Mouse (Mus musculus): ENCODE measurements around the gene Smyd3.
A peak's percentile ranks its signal among the peaks of the same experiment; 100 is the strongest.
"Not testable (repeated sequence)": the region's sequence is repeated elsewhere in the genome, so short reads cannot be mapped to it uniquely, and the experiment has no call there.

The Smyd3 gene

DNA sequence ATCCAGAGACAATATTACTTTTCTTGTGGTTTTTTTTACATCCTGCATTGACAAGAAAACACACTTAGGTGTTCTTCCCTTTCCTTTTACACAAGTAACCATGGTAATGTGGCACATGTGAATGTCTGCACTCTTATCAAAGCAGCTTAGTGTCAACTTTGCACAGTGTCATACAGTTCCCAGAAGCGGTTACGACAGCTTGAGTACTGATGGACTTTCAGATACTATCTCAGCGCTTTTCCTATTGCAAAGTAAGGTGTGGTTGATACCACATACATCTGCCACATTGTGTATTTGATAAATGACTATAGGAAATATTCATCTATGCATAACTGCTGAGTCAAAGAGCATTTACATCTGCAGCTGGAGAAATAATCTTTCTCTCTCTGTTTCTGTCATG is 348.1 kb downstream of the Smyd3 start:
- peak; percentile 5 to 8 for DNase-seq (ENCODE audit: low spot score in 2 of 2)

DNA sequence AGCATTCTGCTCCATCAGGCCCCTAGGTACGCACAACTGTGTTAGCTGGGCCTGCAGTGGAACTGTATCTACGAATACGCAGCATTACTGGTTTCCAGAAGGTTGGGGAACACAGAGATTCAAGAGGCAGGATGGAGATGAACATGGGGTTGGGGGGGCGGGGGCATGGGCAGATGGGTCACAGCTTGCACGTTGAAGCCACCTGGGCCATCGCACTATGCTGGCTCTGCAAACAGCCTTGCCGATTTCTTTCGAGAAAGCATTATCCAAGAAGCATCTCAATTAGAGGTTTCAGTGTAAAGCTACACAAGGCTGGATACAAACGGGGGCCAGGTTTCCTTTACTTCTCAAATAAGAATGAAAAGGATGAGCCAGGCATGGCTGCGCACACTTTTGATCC is 348.7 kb downstream of the Smyd3 start:
- no peak for DNase-seq (ENCODE audit: low spot score in 2 of 2)

DNA sequence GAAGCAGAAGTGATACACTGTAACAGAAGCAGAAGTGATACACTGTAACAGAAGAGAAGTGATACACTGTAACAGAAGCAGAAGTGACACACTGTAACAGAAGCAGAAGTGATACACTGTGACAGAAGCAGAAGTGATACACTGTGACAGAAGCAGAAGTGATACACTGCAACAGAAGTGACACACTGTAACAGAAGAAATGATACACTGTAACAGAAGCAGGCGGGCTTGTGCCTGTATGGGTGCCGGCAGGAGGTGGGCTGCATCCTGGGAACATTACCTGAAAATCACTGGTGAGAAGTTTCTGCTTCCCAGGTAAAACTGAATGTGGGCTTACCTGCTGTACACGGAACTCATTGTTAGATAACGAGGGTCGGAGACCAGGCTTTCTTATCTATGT is 353.6 kb downstream of the Smyd3 start:
- not testable (repeated sequence) for DNase-seq (ENCODE audit: low spot score in 2 of 2)

DNA sequence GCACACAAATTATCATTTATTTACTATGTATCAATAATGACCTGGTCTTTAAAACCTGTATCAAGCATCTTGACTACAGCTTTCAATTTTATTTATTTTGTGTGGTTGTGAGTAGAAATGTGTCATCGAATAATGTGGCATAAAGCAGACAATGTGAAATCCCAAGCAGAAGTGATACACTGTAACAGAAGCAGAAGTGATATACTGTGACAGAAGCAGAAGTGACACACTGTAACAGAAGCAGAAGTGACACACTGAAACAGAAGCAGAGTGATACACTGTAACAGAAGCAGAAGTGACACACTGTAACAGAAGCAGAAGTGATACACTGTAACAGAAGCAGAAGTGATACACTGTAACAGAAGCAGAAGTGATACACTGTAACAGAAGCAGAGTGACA is 355.1 kb downstream of the Smyd3 start:
- DNase-seq (ENCODE audit: low spot score in 2 of 2): not testable (repeated sequence)

DNA sequence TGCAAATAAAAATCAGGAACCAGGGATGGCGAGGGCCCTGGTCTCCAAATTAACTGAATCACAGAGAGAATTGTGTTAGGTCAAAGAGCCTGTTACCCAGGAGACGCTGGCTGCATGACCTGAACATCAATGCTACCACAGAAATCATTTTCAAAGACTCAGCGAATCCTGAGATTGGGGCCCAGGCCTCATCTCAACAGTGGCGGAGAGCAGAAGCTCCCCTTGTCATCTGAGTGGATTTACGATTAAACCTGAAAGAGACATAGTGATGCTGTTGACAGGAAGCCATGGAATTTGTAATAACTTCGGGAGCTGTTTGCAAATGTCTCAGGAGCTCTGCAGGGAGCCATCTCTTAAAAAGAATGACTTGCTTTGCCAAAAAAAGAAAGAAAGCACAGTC is 355.9 kb downstream of the Smyd3 start:
- DNase-seq (ENCODE audit: low spot score in 2 of 2): no peak

DNA sequence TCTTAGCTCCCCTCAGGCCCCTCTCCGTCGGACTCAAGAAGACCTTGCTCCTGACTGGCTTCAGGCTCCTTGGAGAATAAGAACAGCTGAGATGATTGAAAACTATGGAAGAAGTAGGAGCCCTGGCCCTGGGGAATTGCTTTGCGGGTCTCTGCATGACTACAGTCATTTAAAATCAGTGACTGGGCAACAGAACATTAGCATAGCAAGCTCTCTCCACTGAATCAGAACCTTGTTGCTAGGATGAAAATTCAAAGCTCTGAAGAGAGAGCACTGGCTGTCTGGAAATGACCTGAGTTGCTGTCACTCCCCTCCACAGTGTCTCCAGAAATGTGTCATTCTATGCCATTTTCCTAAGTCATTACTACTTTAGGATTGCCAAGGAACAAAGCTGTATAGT is 357.1 kb downstream of the Smyd3 start:
- DNase-seq (ENCODE audit: low spot score in 2 of 2): no peak

DNA sequence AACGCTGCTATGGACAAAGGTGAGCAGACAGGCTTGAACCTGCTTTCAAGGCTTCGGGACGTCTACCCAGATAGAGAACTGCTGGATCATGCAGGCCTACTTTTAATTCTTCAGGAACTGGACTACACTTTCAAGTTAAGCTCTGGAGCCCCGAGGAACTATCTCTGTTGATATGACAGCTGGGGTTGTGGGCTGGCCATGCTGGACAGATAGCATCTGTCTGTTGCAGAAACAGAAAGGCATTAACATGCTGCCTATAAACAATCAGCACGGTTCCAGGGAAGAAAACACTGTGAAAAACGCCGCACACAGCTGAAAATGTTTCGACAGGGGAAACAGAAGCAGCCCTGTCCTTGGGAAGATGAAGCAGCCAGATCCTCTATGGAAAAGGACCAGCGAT is 365.5 kb downstream of the Smyd3 start:
- no peak for DNase-seq (ENCODE audit: low spot score in 2 of 2)

DNA sequence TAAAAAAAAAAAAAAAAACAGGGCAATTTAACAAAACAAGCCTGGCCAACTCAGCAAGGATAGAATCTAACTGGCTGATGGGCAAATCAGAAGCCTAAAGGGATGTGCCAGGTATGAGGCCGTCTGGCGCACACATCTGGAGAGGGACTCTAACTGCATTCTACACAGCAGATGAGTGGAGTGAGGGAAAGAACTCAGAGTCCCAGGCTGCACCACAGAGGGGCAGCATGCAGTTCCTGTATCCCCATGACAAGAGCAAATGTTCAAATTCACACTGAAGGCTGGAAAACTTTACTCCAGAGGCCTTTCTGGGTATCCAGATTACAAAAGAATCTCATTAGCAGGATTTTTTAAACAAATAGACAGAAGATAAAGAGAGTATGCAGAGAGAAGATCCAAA is 366.6 kb downstream of the Smyd3 start:
- no peak for DNase-seq (ENCODE audit: low spot score in 2 of 2)

DNA sequence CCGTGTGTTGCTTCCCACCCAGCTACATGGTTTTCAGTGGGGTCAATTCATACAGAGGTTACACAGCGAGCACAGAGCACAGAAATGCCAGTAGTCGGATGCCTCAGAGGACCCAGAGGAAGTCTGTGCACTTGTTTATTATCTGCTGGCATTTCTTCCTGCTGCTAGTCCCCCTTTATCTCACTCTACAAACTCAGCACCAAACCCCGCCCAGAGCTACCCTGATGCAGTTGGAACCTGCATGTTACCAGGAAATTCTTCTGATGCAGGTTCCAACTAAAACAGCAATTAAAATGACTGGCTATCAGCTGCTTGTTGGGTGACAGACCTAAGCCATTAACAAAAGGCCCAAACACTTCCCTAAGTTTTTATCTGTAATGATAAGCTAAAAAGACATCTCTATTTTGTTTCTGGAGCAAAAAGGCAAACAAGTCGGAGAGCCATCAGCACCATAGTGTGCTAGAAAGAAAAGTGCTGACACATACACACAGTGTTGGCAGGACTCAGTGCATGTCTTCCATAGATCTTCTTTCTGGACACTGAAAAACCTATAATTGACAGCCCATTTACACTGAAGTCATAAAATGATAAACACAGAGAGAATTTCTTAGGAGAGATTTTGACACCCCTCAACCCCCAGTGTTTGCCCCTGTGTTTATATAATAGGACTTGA is 368.2 kb downstream of the Smyd3 start:
- no peak for DNase-seq (ENCODE audit: low spot score in 2 of 2)

DNA sequence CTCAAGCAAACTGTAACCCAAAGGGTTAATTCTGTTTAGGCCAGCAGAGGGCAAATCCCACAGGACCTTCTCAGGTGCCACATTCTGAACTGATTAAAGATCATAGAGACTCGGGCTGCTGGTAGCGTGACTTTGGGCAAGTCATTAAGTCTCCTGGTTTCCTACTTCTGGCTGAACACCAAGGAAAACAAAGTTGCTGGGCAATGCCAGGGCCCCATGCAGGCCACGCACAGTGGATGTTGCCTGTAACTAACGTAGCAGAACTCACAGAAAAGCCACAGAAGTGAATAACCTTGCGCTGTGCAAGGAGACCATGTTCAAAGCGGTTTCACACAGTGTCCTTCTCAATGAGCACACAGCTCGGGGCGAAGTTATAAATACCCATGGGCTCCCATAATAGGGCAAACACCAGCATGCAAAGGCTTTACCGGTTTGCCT is 371.1 kb downstream of the Smyd3 start:
- DNase-seq (ENCODE audit: low spot score in 2 of 2): no peak

DNA sequence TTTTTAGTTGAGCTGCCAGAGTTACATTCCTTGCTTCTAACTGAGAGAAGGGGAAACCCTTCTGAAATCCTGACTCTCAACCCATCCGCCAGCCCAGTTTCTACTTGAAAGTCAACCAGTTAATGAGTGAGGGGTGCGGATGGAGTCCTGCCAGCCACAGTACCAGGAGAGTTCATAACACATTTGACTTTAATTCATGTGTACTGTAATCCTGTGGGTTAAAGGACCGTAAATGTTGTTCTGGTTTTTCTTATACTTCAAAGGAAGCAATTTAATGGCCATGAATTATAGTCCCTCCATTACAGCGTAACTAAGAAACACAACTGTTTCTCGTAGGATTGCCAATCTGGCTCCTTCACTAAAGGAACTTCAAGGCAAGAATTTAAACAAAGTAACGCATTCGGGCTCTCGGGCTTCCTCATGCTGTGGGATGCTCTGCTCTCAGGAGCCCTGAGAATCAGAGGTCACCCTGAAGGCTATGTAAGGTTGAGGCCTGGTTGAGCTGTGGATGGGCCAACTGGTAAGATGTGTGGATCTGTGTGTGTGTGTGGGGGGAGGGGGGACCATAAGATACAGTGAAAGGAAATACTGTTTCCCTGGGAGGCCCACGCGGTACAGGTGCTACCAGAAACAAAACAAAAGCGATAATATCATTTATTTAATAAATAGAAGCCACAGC is 374.5 kb downstream of the Smyd3 start:
- DNase-seq (ENCODE audit: low spot score in 2 of 2): no peak

DNA sequence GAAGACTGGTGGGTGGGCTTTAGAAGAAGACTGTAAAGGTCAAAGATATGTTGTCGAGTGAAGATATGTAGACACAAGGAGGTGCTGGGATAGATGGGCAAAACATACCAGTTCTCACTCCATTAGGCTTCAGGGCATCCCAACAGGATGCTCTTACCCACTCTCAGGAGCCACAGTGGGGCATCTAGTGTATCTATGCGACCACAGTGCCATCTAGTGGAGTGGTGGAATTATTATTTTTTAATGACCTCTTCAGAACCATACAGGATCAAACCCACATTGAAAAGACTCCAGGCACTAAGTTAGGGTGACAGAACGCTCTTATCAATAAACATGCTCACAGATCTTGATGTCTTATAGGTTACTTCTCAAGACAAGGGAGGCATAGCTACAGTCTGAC is 375.7 kb downstream of the Smyd3 start:
- peak in 1 of 2 experiments; percentile 9 for DNase-seq (ENCODE audit: low spot score in 2 of 2)

DNA sequence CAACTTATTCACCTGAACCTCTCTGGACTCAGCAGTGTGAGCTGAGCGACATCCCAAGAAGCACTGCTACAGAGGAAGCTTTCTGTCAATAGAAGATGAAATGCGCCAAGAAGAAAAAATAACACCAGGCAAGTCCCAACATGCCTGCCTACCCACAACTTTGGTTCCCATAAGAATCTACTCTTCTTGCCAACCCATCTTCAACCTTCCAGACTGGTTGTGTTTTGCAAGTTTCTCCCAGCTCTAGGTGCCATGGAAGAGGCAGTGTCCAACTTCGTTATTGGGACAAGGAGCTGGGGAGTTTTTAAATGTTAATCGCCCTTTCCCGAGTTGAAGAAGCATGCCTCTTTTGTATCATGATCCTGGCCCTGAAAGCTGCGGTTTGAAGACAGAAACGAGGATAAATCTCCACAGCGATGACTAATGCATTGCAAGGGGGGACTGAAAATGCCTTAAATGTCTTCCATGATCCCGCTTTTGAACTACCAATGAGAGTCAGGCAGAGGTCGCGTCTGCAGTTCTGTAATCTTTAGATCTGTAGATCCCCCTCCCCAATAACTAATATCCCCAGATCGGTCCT is 376.7 kb downstream of the Smyd3 start:
- DNase-seq (ENCODE audit: low spot score in 2 of 2): no peak

DNA sequence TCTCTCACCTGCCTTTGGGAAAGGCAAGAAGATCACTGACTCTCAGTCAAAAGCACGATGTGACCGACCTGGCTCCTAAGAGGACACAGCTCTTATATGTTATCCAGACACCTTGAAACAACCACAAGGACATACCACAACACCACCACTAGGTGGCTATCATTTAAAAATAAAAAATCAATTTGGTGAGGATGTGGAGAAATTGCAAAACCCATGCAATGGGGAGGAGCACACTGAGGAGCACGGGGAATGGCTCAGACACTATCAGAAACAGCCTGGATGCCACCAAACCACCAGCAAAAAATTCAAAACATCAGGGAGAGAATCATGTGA is 380.7 kb downstream of the Smyd3 start:
- DNase-seq (ENCODE audit: low spot score in 2 of 2): no peak

DNA sequence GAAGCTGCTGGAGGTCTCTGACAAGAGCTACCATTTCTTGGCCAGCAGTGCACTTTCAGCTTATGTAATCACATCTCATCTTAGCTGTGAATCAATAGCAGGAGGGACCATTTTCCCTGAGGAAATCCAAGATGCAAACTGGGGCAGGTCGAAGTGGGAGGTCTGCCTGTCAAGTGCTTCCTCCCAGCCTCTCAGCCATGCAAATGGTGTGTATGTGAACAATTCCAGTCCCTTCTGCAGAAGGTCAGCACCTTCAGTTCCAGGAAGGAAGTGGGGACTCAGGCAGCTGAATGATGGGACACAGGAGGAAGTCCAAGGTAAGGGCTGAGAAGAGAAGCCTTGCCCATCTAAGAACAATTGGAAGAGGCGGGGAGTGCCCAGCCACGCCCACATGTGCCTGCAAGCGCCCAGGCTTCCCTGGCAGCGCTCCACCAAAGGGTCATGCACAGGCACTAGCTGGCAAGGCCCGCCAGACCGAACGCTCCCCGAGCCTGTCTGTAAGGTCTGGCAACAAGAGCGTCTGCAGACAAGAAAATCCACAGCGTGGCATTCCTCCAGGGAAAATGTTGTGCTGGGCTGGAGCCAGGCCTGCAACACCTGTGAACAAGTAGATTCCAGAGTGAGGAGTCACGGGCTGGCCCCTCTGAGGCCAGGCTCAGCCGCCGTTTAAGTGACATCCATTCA is 381.2 kb downstream of the Smyd3 start:
- DNase-seq (ENCODE audit: low spot score in 2 of 2): no peak

DNA sequence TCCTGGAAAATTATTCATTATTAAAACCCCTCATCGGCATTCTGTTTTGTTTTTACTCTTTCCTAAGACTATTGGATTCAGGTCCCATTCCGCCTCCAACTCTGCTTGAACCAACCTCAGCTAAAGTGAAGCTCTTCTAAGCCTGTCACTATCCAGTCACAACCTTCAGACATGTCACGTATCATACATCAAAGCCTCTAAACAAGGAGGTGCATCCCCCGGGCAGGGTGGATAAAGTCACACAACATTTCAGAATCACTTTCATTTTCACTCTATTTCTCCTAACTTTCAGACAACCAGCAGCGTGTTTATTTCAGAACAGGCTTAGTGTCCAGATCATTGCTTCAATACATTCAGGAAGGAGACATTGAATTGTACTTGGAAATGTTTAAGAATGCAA is 387.8 kb downstream of the Smyd3 start:
- no peak for DNase-seq (ENCODE audit: low spot score in 2 of 2)

DNA sequence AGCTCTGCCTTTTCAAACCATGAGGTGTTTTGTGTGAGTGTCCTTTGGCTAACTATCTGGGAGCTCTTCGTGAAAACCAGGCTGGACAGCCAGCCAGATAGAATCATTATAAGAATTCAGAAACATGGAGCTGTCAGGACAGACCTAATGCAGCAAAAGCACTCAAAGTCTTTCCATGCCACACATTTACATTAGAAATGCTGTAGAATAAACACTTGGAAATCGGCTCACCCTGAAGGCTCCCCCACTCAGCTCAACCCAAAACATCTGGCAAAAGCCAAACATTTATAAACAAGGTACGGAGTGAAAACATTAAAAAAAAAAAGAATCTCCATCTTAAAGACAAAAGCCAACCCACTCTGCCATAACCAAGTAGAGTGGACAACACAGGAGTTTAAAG is 391.6 kb downstream of the Smyd3 start:
- no peak for DNase-seq (ENCODE audit: low spot score in 2 of 2)

DNA sequence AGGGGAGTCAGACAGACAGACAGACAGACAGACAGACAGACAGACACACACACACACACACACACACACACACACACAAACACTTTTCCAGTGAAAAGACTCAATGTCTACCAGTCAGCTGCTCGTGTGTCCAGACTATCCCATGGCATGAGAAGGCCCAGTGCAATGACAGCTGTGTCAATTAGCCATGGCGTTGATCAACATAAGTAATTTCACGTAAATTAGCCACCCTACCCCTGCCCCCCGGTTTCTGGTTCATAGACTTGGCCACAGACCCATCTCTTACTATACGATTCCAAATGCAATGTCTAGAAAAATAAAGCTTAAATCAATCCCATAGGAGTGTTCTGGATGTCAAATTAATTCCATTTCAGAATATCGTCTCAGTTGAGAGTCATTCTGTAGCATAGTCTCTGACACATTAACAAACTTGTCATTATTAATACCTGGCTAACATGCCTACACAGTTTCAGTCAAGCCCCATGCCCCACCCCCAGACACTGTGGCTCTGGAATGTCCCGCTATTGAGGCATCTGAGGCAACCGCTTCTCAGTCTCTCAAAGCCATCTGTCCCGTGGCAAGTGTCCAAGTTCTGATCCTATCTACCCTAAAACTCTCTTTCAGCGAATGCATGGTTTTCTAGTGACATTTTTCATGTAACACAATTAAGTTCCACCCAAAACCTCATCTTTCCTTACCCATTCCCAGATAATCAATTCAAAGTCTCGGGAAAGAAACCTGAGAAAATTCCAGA is 395.2 kb downstream of the Smyd3 start:
- no peak for DNase-seq (ENCODE audit: low spot score in 2 of 2)

DNA sequence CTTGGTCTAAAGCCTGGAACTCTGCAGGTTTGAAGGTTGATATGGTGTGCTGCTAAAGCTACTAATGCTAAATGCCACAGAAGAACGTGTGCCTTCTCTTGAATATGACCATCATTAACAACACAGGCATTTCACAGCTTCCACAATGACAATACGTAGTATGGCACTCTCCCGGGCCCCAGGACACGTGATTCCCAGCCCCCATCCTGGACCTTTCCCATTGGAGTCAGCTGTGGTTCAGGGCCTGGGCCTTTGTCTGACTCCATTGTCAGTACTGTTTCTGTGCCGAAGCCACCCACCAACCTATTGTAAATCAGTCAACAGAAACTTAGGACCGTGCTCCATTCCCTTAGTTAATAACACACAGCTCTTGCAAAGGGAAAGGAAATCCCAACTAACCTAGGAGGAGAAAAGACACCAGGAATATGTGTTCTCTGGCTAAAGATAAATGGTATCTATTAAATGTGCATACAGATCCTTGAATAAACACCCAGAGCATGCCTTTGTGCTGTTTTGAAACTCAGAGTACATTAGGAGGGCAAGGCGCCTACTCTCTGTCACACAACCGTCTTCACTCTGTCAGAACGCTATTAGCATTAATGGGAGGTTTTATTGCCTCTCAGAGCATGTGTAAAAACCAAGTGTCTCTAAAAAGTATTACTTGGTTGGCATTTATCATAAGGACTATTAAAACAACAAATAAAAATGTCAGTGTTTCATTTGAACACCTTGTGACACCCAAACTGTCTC is 397.4 kb downstream of the Smyd3 start:
- DNase-seq (ENCODE audit: low spot score in 2 of 2): no peak

DNA sequence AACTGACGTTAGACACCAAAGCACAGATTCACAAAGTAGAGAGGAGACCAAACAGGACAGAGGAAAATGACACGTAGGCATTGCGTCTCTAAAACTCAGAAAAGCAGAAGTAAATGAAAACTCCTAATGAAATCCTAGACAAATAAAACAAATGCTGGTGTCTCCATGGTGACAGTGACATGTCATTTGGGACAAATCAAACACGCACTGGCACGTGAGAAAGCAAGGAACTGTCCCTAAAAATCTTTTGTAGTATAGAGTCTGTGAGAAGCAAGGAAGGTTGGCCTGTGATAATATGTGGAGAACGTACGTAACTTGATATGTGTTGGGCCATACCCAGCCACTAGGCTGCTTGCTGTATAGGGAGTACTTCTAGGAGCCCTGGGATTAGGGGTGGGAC is 399.2 kb downstream of the Smyd3 start:
- DNase-seq (ENCODE audit: low spot score in 2 of 2): no peak

Data from spleen, postnatal 36 days (tissue).